Mouse (Mus musculus): ENCODE measurements around the gene 4930513O06Rik.

The 4930513O06Rik gene

DNA sequence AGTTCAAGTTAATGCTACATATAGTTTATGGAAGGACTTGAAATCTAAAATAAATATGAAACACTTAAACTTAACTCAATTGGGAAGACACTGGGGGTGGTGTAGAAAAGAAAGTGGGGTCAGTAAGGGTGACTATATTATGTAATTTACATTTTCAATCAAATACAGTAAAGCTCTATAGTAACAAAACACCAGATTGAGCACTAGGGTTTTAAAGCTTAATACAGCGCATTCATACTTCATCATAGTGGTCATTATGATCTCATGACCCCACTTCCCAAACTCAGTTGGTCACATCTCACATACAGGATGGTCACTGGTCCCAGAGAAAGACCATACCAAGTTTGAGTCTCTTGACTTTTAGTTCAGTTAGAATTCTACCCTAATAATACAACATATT is at the start of gene 4930513O06Rik:
TSS of gene 4930513O06Rik (plus strand) at position 301 of the 400 bp plus-strand sequence.
- DNase-seq (ENCODE audit: extremely low spot score) = no peak

GRCm38 (mm10) chrX:139037666-139038065 is 48.4 kb upstream of the 4930513O06Rik start:
- DNase-seq (ENCODE audit: extremely low spot score) = no peak

DNA sequence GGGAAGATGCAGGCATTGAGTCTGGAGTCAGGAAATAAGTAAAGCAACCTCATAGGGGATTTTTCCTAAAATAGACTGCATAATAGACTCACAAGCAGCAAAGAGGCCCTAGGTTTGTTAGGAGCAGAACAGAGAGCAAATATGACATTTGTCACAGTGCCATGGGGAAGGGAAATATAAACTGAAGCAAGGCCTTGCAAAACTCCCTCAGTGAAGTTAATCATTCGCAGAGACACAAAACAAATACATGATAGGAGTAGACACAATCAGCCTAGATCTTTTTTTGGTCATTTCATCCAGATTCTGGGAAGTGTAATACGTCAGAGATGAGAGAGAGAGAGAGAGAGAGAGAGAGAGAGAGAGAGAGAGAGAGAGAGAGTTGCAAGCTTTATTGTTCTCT is 46.7 kb upstream of the 4930513O06Rik start:
- DNase-seq (ENCODE audit: extremely low spot score) = no peak

DNA sequence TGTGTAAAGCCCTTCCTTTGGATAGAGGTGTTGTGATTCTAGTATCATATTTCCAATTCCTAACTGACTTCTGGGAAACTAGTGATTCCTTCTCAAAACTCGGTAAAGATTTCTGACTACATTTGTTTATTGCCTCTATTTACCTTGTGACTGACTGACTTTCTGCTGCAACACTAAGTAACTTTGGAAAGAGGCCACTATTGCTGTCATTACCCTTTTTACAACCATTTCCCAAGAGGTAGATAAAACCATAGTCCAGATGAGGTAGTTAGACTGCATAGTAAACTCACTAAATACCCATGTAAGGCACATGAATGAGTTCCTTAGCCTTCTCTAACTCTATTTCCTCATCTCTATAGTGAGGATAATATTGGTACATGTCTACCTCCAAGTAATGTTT is 44.9 kb upstream of the 4930513O06Rik start:
- no peak for DNase-seq (ENCODE audit: extremely low spot score)

- DNase-seq (ENCODE audit: extremely low spot score) = no peak
Measured at GRCm38 (mm10) chrX:139051976-139052375, 34.1 kb upstream of the 4930513O06Rik start.

DNA sequence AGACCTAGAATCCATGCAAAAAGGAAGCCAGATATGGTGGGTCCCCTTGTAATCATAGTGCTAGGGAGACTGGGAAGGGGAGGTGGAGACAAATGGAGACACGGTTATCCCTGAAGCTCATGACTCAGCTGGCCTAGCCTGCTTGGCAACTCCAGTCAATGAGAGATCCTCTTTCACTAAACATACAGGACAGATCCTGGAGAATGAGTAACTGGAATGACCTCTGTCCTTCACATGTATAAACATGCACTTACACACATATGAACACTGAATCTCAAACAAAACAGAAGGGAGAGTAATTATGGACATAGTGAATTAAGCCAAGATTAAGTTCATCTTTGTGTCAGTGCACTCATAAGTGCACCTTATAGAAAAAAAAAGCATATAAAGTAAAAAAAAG is 32.9 kb upstream of the 4930513O06Rik start:
- no peak for DNase-seq (ENCODE audit: extremely low spot score)

GRCm38 (mm10) chrX:139064078-139064477 is 22.0 kb upstream of the 4930513O06Rik start:
- DNase-seq (ENCODE audit: extremely low spot score) = no peak

GRCm38 (mm10) chrX:139078493-139078892 is 7.5 kb upstream of the 4930513O06Rik start:
- no peak for DNase-seq (ENCODE audit: extremely low spot score)

GRCm38 (mm10) chrX:139085077-139085476 is 966 bp upstream of the 4930513O06Rik start, which contains the start of gene Serpina7:
Gene Serpina7, minus strand, starts transcription at chrX:139085236.
- DNase-seq (ENCODE audit: extremely low spot score) = no peak

GRCm38 (mm10) chrX:139097197-139097596 is 11.2 kb downstream of the 4930513O06Rik start:
- DNase-seq (ENCODE audit: extremely low spot score) = no peak

DNA sequence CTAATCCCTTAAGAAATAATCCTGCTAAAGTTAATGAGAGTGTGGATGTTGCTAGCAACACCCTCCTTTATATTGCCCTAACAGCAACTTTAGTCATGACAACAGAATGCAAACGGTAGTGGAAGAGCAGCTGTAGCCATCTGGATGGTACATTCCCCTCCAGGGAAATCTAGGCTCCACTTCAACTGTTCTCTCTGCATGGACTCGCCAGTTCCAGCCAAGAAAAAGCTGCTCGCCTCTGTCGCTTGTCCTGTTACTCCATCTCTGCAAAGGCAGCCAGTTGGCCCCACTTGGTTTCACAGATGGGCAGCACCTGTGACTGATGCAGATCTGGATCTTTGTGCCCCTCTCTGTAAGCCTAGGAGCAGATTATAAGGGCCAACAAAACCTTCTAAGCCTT is 48.0 kb downstream of the 4930513O06Rik start:
- no peak for DNase-seq (ENCODE audit: extremely low spot score)
